Mouse (Mus musculus): Measurements from ENCODE around the gene Hsd11b2. TPM values are rescaled to one million over a fixed set of nuclear protein-coding genes. Genes with fewer than 3 reads are reported as not detected.

The Hsd11b2 gene
- polyA plus RNA-seq, 1 experiment, result 0.08 TPM

DNA sequence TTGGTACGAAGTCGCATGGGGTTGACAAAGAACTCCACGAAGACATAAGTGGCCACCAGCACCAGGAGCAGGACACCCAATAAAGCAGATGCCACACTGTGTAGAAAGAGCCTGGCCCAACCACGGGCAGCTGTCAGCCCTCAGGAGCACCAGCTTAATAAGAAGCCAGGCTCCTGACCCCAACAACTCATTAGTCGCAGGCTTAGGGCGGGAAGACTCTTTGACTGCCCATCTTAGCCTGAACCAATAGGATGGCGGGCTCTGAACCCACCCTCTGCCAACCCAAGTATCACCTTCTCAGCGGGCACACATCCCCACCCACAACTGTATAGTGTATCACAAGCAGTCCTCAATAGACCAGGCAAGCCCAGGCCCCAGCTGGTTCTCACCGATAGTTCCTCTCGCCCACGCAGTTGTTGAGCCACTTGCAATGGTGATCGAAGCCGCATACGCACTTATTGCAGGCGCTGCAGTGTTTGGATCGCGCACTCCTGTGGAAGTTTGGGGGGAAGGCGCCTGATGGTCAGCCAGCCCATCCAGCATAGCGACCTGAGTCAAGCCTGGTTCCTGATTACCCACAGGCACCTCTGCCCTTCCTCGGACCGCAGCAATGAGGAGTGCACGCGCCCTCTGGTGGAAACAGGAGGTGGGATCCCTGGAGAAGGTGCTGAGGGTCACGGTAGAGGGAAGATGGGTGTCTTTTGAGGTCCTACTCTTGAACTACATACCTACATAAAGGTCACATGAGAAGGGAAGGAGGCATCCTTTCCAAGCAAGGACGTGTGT is 41.7 kb upstream of the Hsd11b2 start:
- Histone ChIP-seq H3K27me3 (ENCODE audit: control insufficient read depth, insufficient read depth, low read length) (no peaks in the 10 kb centered on the region), H3K4me1 (ENCODE audit: control insufficient read depth, insufficient read depth, low read length) (0 out of 2 replicates have a peak, but pooled peaks cover 3% of the 10 kb centered on the region), H3K4me3 (replicated peaks; ENCODE audit: insufficient read depth, low read depth, low read length) (no peak overlapping the region), H3K27ac (ENCODE audit: insufficient read depth, low read length) (no peak overlapping the region)
- 47% methylated on average over 25 of the region's 25 CpGs for WGBS
- peak; percentile 96 for TF ChIP-seq CTCF (IDR thresholded peaks at IDR 0.05; ENCODE audit: borderline replicate concordance, insufficient read depth, low read depth, low read length)
- no peak for TF ChIP-seq POLR2A (IDR thresholded peaks at IDR 0.05; ENCODE audit: borderline replicate concordance, insufficient read depth, low read length)
- DNase-seq, result peak; percentile 75 to 83

DNA sequence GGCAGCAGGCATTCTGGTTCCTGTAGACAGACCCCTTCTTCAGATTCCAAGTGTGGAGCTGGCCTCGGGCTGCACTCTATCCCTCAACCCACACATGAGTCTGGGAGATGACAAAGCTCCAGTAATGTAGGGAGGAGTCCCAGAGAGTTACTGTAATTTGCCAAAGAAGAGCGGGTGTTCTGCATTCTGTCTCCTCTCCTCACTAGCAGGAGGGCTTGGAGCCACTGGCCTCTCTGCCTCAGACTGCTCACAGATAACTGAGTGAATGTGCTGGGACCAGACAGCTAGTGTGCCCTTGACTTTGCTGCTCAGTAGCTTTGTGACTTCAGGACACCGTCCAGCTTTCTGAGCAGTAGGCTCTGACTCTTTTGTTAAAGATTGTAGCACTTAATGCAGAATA is 40.8 kb upstream of the Hsd11b2 start:
- 66% methylated on average over 3 of the region's 3 CpGs for WGBS
- Histone ChIP-seq H3K4me3 (replicated peaks; ENCODE audit: insufficient read depth, low read depth, low read length) (no peak overlapping the region), H3K27ac (ENCODE audit: insufficient read depth, low read length) (no peak overlapping the region), H3K4me1 (ENCODE audit: control insufficient read depth, insufficient read depth, low read length) (0 out of 2 replicates have a peak, but pooled peaks cover 3% of the 10 kb centered on the region), H3K27me3 (ENCODE audit: control insufficient read depth, insufficient read depth, low read length) (no peaks in the 10 kb centered on the region)
- no peak for TF ChIP-seq CTCF (IDR thresholded peaks at IDR 0.05; ENCODE audit: borderline replicate concordance, insufficient read depth, low read depth, low read length)
- no peak for TF ChIP-seq POLR2A (IDR thresholded peaks at IDR 0.05; ENCODE audit: borderline replicate concordance, insufficient read depth, low read length)
- no peak for DNase-seq

DNA sequence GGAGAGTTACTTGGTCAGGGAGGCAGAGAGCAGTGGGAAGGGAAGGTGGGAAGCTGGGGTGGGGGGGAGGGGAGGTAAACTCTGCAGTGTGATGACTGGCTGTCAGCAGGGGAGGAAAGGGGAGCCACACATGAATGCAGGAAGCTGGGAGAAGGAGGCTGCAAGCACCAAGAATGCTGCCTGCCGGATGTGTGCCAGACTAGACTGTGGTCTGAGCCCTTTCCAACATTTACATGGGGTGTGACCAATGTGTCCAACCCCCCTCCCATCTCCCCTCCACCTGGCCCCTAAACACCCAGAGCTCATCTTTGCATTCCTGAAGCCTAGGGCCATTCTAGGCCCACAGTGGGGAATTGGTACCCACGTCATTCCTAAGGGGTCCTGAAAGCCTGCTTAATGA is 37.5 kb upstream of the Hsd11b2 start:
- Histone ChIP-seq H3K4me1 (ENCODE audit: control insufficient read depth, insufficient read depth, low read length) (no peaks in the 10 kb centered on the region), H3K4me3 (replicated peaks; ENCODE audit: insufficient read depth, low read depth, low read length) (no peak overlapping the region), H3K27ac (ENCODE audit: insufficient read depth, low read length) (no peak overlapping the region), H3K27me3 (ENCODE audit: control insufficient read depth, insufficient read depth, low read length) (no peaks in the 10 kb centered on the region)
- no peak for DNase-seq
- WGBS, result 39% methylated on average over 2 of the region's 2 CpGs
- TF ChIP-seq CTCF (IDR thresholded peaks at IDR 0.05; ENCODE audit: borderline replicate concordance, insufficient read depth, low read depth, low read length), result no peak

DNA sequence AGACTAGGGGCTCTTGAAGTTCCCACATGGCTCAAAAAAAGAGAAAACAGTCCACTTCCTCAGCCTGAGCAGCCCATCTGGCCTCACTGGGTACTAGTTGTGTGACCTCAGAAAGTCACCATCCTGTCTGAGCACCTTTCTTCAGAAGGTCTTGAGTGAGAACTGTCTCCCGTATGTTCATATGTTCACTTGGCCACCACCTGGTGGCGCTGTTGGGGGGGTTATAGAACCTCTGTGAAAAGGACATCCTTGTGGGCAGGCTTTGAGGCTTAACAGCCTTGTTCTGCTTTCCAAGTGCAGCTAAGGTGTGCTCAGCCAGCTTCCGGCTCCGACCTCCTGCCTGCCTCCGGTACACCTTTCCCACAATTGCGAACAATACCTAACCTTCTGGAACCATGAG is 37.1 kb upstream of the Hsd11b2 start:
- no peaks in the 10 kb centered on the region for H3K4me1 ChIP-seq (ENCODE audit: control insufficient read depth, insufficient read depth, low read length)
- TF ChIP-seq CTCF (IDR thresholded peaks at IDR 0.05; ENCODE audit: borderline replicate concordance, insufficient read depth, low read depth, low read length) (peak; percentile 67), POLR2A (IDR thresholded peaks at IDR 0.05; ENCODE audit: borderline replicate concordance, insufficient read depth, low read length) (no peak)
- DNase-seq, result no peak
- no peaks in the 10 kb centered on the region for H3K27me3 ChIP-seq (ENCODE audit: control insufficient read depth, insufficient read depth, low read length)
- H3K27ac ChIP-seq (ENCODE audit: insufficient read depth, low read length), result no peak overlapping the region
- WGBS, result 72% methylated on average over 6 of the region's 6 CpGs
- no peak overlapping the region for H3K4me3 ChIP-seq (replicated peaks; ENCODE audit: insufficient read depth, low read depth, low read length)

DNA sequence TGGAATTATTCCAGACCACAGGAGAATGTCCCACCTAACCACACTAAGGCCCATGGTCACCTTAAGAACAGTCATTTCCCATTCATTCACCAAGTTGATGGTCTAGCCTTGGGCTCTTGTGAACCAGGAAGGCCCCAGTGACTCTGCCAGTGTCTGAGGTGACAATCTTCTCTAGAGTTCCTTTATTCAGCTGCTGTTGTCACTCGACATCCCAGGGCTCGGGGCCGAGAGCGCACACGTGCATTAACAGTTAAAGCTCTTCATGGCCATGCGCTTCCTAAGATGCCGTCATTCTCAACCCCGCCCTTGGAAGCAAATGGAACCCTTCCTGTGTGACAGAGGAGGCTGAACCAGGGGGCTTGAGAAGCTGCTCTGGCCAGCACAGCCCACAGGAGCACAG is 36.4 kb upstream of the Hsd11b2 start:
- Histone ChIP-seq H3K27me3 (ENCODE audit: control insufficient read depth, insufficient read depth, low read length) (no peaks in the 10 kb centered on the region), H3K27ac (ENCODE audit: insufficient read depth, low read length) (no peak overlapping the region), H3K4me3 (replicated peaks; ENCODE audit: insufficient read depth, low read depth, low read length) (no peak overlapping the region), H3K4me1 (ENCODE audit: control insufficient read depth, insufficient read depth, low read length) (no peaks in the 10 kb centered on the region)
- no peak for DNase-seq
- 88% methylated on average over 8 of the region's 8 CpGs for WGBS
- TF ChIP-seq POLR2A (IDR thresholded peaks at IDR 0.05; ENCODE audit: borderline replicate concordance, insufficient read depth, low read length), result no peak
- no peak for TF ChIP-seq CTCF (IDR thresholded peaks at IDR 0.05; ENCODE audit: borderline replicate concordance, insufficient read depth, low read depth, low read length)

DNA sequence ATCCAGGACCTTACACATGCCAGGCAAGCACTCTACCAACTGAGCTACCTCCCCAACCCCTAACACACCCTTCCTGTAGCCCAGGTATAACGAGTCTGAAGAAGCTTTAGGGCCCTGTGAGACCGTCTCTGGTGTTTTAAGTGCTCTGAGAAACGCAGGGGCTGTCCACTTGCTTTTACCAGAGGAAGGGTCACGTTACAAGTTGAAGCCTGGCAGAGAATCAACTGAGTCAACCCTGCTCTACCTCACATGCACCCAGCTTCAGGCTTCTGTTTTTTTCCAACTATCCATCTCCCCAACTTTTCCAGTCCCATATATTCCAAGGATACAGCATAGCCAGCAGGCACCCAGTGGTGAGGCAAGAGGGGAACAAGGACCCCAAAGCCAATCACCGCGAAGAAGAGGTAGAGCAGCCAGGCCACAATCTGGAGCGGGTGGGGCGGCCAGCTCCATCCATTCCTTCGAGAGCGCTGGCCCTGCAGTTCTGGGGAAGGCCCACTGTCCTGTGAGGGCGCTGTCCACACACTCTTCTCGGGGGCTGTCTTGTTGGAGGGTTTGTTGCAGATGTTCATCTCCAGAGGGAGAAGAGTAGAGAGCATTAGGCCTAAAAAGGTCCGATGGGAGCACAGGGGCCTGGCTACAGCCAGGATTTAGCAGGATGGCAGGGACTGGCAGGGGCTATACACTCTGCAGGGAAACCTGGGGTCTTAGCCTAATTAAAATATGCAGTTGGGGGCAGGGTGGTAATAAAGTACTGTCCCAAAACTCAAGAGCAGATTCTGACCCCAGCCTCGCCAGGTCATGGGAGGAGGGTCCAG is 35.1 kb upstream of the Hsd11b2 start:
- WGBS, result 38% methylated on average over 14 of the region's 14 CpGs
- H3K4me1 ChIP-seq (ENCODE audit: control insufficient read depth, insufficient read depth, low read length), result no peaks in the 10 kb centered on the region
- peak in 1 of 2 experiments; percentile 49 for DNase-seq
- H3K27me3 ChIP-seq (ENCODE audit: control insufficient read depth, insufficient read depth, low read length), result no peaks in the 10 kb centered on the region
- no peak overlapping the region for H3K4me3 ChIP-seq (replicated peaks; ENCODE audit: insufficient read depth, low read depth, low read length)
- H3K27ac ChIP-seq (ENCODE audit: insufficient read depth, low read length), result no peak overlapping the region
- TF ChIP-seq CTCF (IDR thresholded peaks at IDR 0.05; ENCODE audit: borderline replicate concordance, insufficient read depth, low read depth, low read length) (peak; percentile 67), POLR2A (IDR thresholded peaks at IDR 0.05; ENCODE audit: borderline replicate concordance, insufficient read depth, low read length) (no peak)

DNA sequence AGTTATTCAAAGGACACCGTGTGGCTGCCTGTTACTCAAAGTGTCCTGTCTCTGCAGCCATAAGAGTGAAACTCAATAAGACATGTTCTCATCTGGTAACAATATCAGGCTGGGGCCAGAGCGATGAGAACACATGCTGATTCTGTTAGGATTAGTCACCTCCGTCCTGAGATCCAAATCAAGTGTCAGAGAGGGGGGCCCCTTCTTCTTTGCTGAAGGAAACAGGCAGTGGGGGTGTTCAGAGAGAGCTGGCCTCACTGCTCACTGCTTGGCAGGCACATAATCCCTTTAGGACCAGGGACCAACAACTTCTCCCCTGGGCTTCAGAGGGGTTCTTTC is 34.6 kb upstream of the Hsd11b2 start:
- no peaks in the 10 kb centered on the region for H3K27me3 ChIP-seq (ENCODE audit: control insufficient read depth, insufficient read depth, low read length)
- WGBS, result 59% methylated on average over 3 of the region's 3 CpGs
- H3K4me1 ChIP-seq (ENCODE audit: control insufficient read depth, insufficient read depth, low read length), result no peaks in the 10 kb centered on the region
- H3K4me3 ChIP-seq (replicated peaks; ENCODE audit: insufficient read depth, low read depth, low read length), result no peak overlapping the region
- H3K27ac ChIP-seq (ENCODE audit: insufficient read depth, low read length), result no peak overlapping the region
- DNase-seq, result no peak
- TF ChIP-seq POLR2A (IDR thresholded peaks at IDR 0.05; ENCODE audit: borderline replicate concordance, insufficient read depth, low read length), result no peak
- TF ChIP-seq CTCF (IDR thresholded peaks at IDR 0.05; ENCODE audit: borderline replicate concordance, insufficient read depth, low read depth, low read length), result no peak

DNA sequence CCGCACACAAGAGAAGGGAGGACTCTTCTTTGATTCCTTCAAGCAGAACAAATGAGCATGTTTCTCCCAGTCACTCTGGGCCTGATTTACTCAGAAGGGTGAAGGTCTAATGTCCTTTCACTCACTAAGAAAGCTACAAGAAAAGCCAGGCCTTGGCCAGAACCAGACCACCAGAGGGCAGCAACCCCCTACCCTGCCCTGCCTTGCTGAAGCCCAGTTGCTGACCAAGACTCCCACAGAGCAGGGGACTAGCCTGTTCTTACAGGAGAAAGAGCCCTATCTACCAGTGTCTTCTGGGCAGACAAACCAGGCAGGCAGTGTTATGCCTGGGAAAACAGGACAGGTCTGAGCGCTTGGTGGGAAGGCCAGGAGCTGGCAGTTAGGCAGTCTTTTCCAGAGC is 34.2 kb upstream of the Hsd11b2 start:
- no peaks in the 10 kb centered on the region for H3K27me3 ChIP-seq (ENCODE audit: control insufficient read depth, insufficient read depth, low read length)
- no peak overlapping the region for H3K4me3 ChIP-seq (replicated peaks; ENCODE audit: insufficient read depth, low read depth, low read length)
- H3K27ac ChIP-seq (ENCODE audit: insufficient read depth, low read length), result no peak overlapping the region
- H3K4me1 ChIP-seq (ENCODE audit: control insufficient read depth, insufficient read depth, low read length), result no peaks in the 10 kb centered on the region
- WGBS, result 57% methylated on average over 2 of the region's 2 CpGs
- DNase-seq, result no peak
- no peak for TF ChIP-seq POLR2A (IDR thresholded peaks at IDR 0.05; ENCODE audit: borderline replicate concordance, insufficient read depth, low read length)
- peak; percentile 25; the same call in 1 of the 2 replicates for TF ChIP-seq CTCF (IDR thresholded peaks at IDR 0.05; ENCODE audit: borderline replicate concordance, insufficient read depth, low read depth, low read length)

Measured in cerebellum, adult 2 months (tissue).